Mouse (Mus musculus) left cerebral cortex, postnatal 36 days (tissue): ENCODE results near the gene Irf9. TPM values are rescaled to one million over a fixed set of nuclear protein-coding genes. Genes with fewer than 3 reads are reported as not detected.

Source experiments
- DNase-seq, 2 experiments: peaks; one replicate each; pipeline ENCODE4 v3.0.0; 2021 to 2022; ENCODE audit warnings: low spot score in 2 of 2, mixed read lengths in 1 of 2
- intact Hi-C: fragments of 180-260 bp; cut with DNase I; formaldehyde crosslinking; loops from one replicate; pipeline ENCODE4 v1.15.1; 2025
- total RNA-seq, 2 experiments: library from RNA; stranded (reverse); gene quantifications; 2 replicates each; pipeline ENCODE4 v1.2.3; 2021

Irf9 gene
- total RNA-seq, result 10 to 100 TPM in 1 of 2 experiments, 1 to 10 TPM in 1; 9.1 to 11.6 TPM

GRCm38 (mm10) chr14:55603271-55603632, at the start of gene Irf9:
Gene Irf9 (plus strand): TSS chr14:55603571.
- intact Hi-C loops, result no loop called here

GRCm38 (mm10) chr14:55554635-55555034, 48.7 kb upstream of the Irf9 start:
- intact Hi-C loops, result no loop called here
- no peak for DNase-seq

More at GRCm38 (mm10) chr14:55603271-55603632, at the start of gene Irf9:
- DNase-seq, result no peak

GRCm38 (mm10) chr14:55555788-55556187, 47.6 kb upstream of the Irf9 start:
- DNase-seq, result no peak
- intact Hi-C loops, result no loop called here

GRCm38 (mm10) chr14:55557003-55557402, 46.4 kb upstream of the Irf9 start:
- intact Hi-C loops, result loop anchor here (1.0 kb wide), 1 partner anchor 60 kb away; no protein-coding TSS in a partner anchor
- peak in 1 of 2 experiments; percentile 65 for DNase-seq

GRCm38 (mm10) chr14:55557587-55557986, 45.8 kb upstream of the Irf9 start:
- intact Hi-C loops, result loop anchor here (1.0 kb wide), 1 partner anchor 60 kb away; no protein-coding TSS in a partner anchor
- DNase-seq, result no peak

GRCm38 (mm10) chr14:55558740-55559448, 44.5 kb upstream of the Irf9 start:
- no peak for DNase-seq
- intact Hi-C loops, result no loop called here

GRCm38 (mm10) chr14:55559799-55560201, 43.6 kb upstream of the Irf9 start, which contains the start of gene Dcaf11:
Gene Dcaf11 (plus strand): TSS chr14:55560006.
- intact Hi-C loops, result loop anchor here (2.0 kb wide), 1 partner anchor 31 kb away; the partner anchor contains the start of genes Psme2 and Rnf31
- DNase-seq, result peak; percentile 88 to 90

- DNase-seq, result peak; percentile 97 to 98
- intact Hi-C loops, result loop anchor here (2.0 kb wide), 1 partner anchor 30 kb away; the partner anchor contains the start of genes Psme2 and Rnf31
These were observed 42.9 kb upstream of the Irf9 start, which contains the start of gene A730061H03Rik for GRCm38 (mm10) chr14:55560202-55561073. Gene A730061H03Rik (minus strand): TSS chr14:55560406.

- intact Hi-C loops, result loop anchor here (2.0 kb wide), 1 partner anchor 29 kb away; the partner anchor contains the start of genes Psme2 and Rnf31
- no peak for DNase-seq
These were observed 41.5 kb upstream of the Irf9 start for GRCm38 (mm10) chr14:55561860-55562259.

- DNase-seq, result no peak
- intact Hi-C loops, result no loop called here
These were observed 40.1 kb upstream of the Irf9 start for GRCm38 (mm10) chr14:55563249-55563648.

GRCm38 (mm10) chr14:55565748-55566147, 37.6 kb upstream of the Irf9 start:
- no peak for DNase-seq

GRCm38 (mm10) chr14:55567496-55567895, 35.9 kb upstream of the Irf9 start:
- DNase-seq, result no peak
- intact Hi-C loops, result no loop called here

More at GRCm38 (mm10) chr14:55565748-55566147, 37.6 kb upstream of the Irf9 start:
- intact Hi-C loops, result no loop called here

GRCm38 (mm10) chr14:55570588-55570987, 32.8 kb upstream of the Irf9 start:
- intact Hi-C loops, result no loop called here
- DNase-seq, result no peak

- no peak for DNase-seq
- intact Hi-C loops, result no loop called here
These were observed 31.6 kb upstream of the Irf9 start for GRCm38 (mm10) chr14:55571760-55572159.

GRCm38 (mm10) chr14:55575302-55575701, 28.1 kb upstream of the Irf9 start, which contains the start of gene Fitm1:
Gene Fitm1 (plus strand): TSS chr14:55575617.
- no peak for DNase-seq
- intact Hi-C loops, result no loop called here

GRCm38 (mm10) chr14:55575711-55576110, 27.7 kb upstream of the Irf9 start:
- DNase-seq, result no peak
- intact Hi-C loops, result no loop called here

GRCm38 (mm10) chr14:55576376-55576775, 27.0 kb upstream of the Irf9 start:
- peak; percentile 22 to 29 for DNase-seq
- intact Hi-C loops, result no loop called here

- intact Hi-C loops, result no loop called here
- DNase-seq, result peak; percentile 64 to 69
These were observed 25.3 kb upstream of the Irf9 start, which contains the start of gene Psme1 for GRCm38 (mm10) chr14:55577871-55578667. Gene Psme1 (plus strand): TSS chr14:55578123.

- no peak for DNase-seq
These were observed 24.6 kb upstream of the Irf9 start for GRCm38 (mm10) chr14:55578668-55579269.

More at GRCm38 (mm10) chr14:55578668-55579269, 24.6 kb upstream of the Irf9 start:
- intact Hi-C loops, result no loop called here
